Mouse (Mus musculus): ENCODE measurements around the gene Zfp948. TPM values are rescaled to one million over a fixed set of nuclear protein-coding genes. Genes with fewer than 3 reads are reported as not detected.

Gene Zfp948
- 1.1 to 2.2 TPM (median 1.8 TPM) in 4 replicates for total RNA-seq (2023; ENCODE audit: inconsistent age)

DNA sequence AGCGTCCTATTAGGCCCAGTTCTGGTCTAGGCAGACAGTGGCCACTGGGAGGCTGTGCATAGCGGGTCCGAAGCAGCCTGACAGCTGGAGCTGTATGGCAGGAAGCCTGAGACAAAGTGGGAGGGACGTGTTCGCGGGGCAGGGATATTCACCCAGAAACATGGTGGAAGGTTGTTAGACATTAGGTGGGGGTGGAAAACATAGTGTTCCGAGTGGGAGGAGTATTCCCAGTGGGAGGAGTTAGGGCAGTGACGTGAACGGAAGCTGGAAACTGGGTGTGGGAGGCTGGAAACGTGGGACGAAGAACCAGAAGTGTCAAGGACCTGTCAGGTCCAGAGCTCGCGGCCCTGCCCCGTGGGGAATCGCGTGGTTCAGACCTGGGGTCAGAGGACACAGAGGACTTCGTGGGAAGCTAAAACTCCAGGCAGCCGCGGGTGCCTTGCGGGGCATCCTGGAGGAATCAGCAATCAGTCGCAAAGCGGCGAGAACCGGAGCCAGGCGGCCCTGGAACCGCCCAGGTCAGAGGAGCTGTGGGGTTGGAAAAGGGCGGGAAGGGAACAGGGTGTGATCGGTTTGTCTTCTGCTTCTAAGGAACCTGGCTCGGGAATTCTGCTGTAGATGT, at the start of gene Zfp948:
Gene Zfp948 (plus strand): TSS at position 281 of the 622 bp plus-strand sequence.

DNA sequence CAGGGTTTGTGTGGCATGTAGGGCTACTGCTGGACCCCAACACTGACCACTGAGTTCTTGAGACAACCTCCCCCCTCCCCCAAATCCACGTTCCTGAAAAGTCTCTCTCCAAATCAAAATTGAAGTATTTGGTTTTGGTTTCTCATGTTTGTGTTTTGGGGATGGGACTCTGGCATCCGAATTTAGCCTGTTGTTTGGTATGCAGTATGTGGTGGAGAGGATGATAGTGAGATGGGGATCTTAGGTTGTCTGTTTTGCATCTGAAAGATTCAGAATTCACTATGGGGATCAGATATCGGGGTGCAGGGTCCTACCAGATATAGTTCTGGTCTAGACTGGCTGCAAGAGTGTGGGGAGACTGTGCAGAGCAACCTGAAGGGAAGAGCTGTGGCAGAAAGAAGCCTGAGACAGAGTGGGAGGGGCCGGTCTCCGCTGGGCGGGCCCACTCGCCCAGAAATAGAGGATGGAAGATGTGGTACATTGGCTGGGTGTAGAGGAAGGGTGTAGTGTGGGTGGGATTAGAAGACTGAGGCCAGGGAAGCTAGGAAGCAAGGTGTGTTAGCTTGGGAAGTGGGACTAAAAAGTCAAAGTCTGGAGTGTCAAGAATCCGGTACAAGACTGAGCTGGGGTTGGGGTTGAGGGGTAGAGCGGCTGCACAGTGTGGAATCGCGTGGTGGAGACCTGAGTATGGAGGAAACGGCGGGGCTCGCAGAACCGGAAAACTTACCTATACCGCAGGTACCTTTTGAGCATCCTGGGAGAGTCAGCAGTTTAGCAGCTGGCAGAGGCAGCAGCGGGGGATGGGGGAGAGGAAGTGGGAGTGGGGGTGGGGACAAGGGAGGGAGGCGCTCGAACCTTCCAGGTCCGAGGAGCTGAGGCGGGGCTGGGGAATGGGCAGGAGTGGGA, 31.5 kb upstream of the Zfp948 start, which contains the start of gene Zfp52:
Gene Zfp52 (plus strand): TSS at position 444 of the 906 bp plus-strand sequence.

Other genes starting within 250 kb of the Zfp948 start
- gene Zfp677, start 183.3 kb upstream of the Zfp948 start, total RNA-seq (2023; ENCODE audit: inconsistent age) = 4.2 to 5.2 TPM (median 4.9 TPM) in 4 replicates
- gene Zfp54, start 143.8 kb upstream of the Zfp948 start, total RNA-seq (2023; ENCODE audit: inconsistent age) = 1.4 to 3.2 TPM (median 2.0 TPM) in 4 replicates
- 13.1 to 15.9 TPM (median 14.6 TPM) in 4 replicates for gene Zfp51, start 116.6 kb upstream of the Zfp948 start, total RNA-seq (2023; ENCODE audit: inconsistent age)
- 10.0 to 17.1 TPM (median 15.7 TPM) in 4 replicates for gene Zfp53, start 78.0 kb upstream of the Zfp948 start, total RNA-seq (2023; ENCODE audit: inconsistent age)
- 14.1 to 15.9 TPM (median 15.5 TPM) in 4 replicates for gene Zfp52, start 31.5 kb upstream of the Zfp948 start, total RNA-seq (2023; ENCODE audit: inconsistent age)
- gene Zfp983, start 83.6 kb downstream of the Zfp948 start, total RNA-seq (2023; ENCODE audit: inconsistent age) = 10.2 to 11.4 TPM (median 10.7 TPM) in 4 replicates
- 6.2 to 16.8 TPM (median 11.7 TPM) in 4 replicates for gene Gm10226, start 124.9 kb downstream of the Zfp948 start, total RNA-seq (2023; ENCODE audit: inconsistent age)
- gene Zfp760, start 140.7 kb downstream of the Zfp948 start, total RNA-seq (2023; ENCODE audit: inconsistent age) = 2.0 to 2.2 TPM (median 2.1 TPM) in 4 replicates
- gene Zfp229, start 163.8 kb downstream of the Zfp948 start, total RNA-seq (2023; ENCODE audit: inconsistent age) = 3.2 to 6.0 TPM (median 5.1 TPM) in 4 replicates

Data from B cell, adult (primary cell).